8 mouse cellular contexts compared by ENCODE assay signal in genomic region chr7:130545893-130546292, GRCm38 (mm10). TPM values are rescaled to one million over a fixed set of nuclear protein-coding genes. Genes with fewer than 3 reads are reported as not detected.
DNase-seq lines count a peak whose midpoint lies in the region; ATAC-seq and TF ChIP-seq lines count a peak whose summit lies in the region.

No protein-coding gene starts in this region.

- H3K36me3 ChIP-seq in lung, embryonic 16.5 days (ENCODE audit: control insufficient read depth, insufficient read depth, low read length) = peaks cover 24% of the 10 kb centered on the region
- H3K36me3 ChIP-seq in limb, embryonic 12.5 days = peaks cover 46% of the 10 kb centered on the region
- peaks cover 25% of the 10 kb centered on the region for H3K36me3 ChIP-seq in small intestine, adult 2 months (ENCODE audit: control insufficient read depth, insufficient read depth, low read length)

- peaks cover 5% of the 10 kb centered on the region for H3K4me1 ChIP-seq in lung, embryonic 16.5 days (replicated peaks; ENCODE audit: control insufficient read depth, insufficient read depth, low read length)
- H3K4me1 ChIP-seq in embryonic fibroblast, embryonic 13.5 days (ENCODE audit: control insufficient read depth, insufficient read depth, low read length) = no peaks in the 10 kb centered on the region
- H3K4me1 ChIP-seq in limb, embryonic 12.5 days (replicated peaks) = peaks cover 15% of the 10 kb centered on the region
- peaks cover 2% of the 10 kb centered on the region; the same call in 1 of the 2 replicates for H3K4me1 ChIP-seq in small intestine, adult 2 months (ENCODE audit: control insufficient read depth, insufficient read depth, insufficient read length, low read length)

- H3K4me2 ChIP-seq in lung, embryonic 16.5 days (ENCODE audit: low read depth, low read length) = peak overlapping the region; percentile 64
- peak overlapping the region; percentile 75 for H3K4me2 ChIP-seq in limb, embryonic 12.5 days

- ATAC-seq in lung, embryonic 16.5 days (ENCODE audit: low read depth) = no peak
- no peak for ATAC-seq in limb, embryonic 12.5 days (ENCODE audit: insufficient number of reproducible peaks, insufficient read depth, low FRiP score, low TSS enrichment, low read depth)

- DNase-seq in lung, postnatal 4 days = no peak
- DNase-seq in urinary bladder, adult 2 months (ENCODE audit: low spot score) = no peak
- DNase-seq in layer of hippocampus, adult 9-11 months = no peak
- DNase-seq in thymus, postnatal 4 days = no peak

- no peaks in the 10 kb centered on the region for H3K9me3 ChIP-seq in lung, embryonic 16.5 days (ENCODE audit: control insufficient read depth, low read length)
- no peaks in the 10 kb centered on the region for H3K9me3 ChIP-seq in limb, embryonic 12.5 days

- H3K9ac ChIP-seq in lung, embryonic 16.5 days (ENCODE audit: low read length) = peak overlapping the region; percentile 98
- H3K9ac ChIP-seq in limb, embryonic 12.5 days (replicated peaks) = peak overlapping the region; percentile 94

- H3K27me3 ChIP-seq in lung, embryonic 16.5 days (ENCODE audit: control insufficient read depth, insufficient read depth, low read depth, low read length) = no peaks in the 10 kb centered on the region
- no peaks in the 10 kb centered on the region for H3K27me3 ChIP-seq in limb, embryonic 12.5 days
- no peaks in the 10 kb centered on the region for H3K27me3 ChIP-seq in small intestine, adult 2 months (ENCODE audit: control insufficient read depth, insufficient read depth, low read length)

- no peak for TF ChIP-seq POLR2A in embryonic fibroblast, embryonic 13.5 days (IDR thresholded peaks at IDR 0.05; ENCODE audit: low read depth, low read length)
- no peak for TF ChIP-seq POLR2A in small intestine, adult 2 months (IDR thresholded peaks at IDR 0.05; ENCODE audit: low read depth, low read length)

- WGBS in lung, embryonic 16.5 days = 39% methylated on average over 3 of the region's 3 CpGs
- 58% methylated on average over 3 of the region's 3 CpGs for WGBS in limb, embryonic 12.5 days
- WGBS in small intestine, adult 2 months = 12% methylated on average over 3 of the region's 3 CpGs

- H3K27ac ChIP-seq in lung, embryonic 16.5 days (ENCODE audit: low read length) = peak overlapping the region; percentile 99; the same call in 1 of the 2 replicates
- no peak overlapping the region for H3K27ac ChIP-seq in embryonic fibroblast, embryonic 13.5 days (ENCODE audit: insufficient read depth, low read length)
- no peak overlapping the region for H3K27ac ChIP-seq in limb, embryonic 12.5 days
- peak overlapping the region; percentile 99; the same call in 1 of the 2 replicates for H3K27ac ChIP-seq in small intestine, adult 2 months (ENCODE audit: insufficient read depth, low read depth, low read length)

- no peak for TF ChIP-seq CTCF in embryonic fibroblast, embryonic 13.5 days (IDR thresholded peaks at IDR 0.05; ENCODE audit: borderline replicate concordance, insufficient read depth, low read length)
- TF ChIP-seq CTCF in small intestine, adult 2 months (IDR thresholded peaks at IDR 0.05; ENCODE audit: extremely low read depth, insufficient read length, insufficient replicate concordance, low read depth, low read length) = no peak

- H3K4me3 ChIP-seq in lung, embryonic 16.5 days (ENCODE audit: low read length) = peak overlapping the region; percentile 93
- H3K4me3 ChIP-seq in embryonic fibroblast, embryonic 13.5 days (ENCODE audit: insufficient read depth, low read length) = peak overlapping the region; percentile 53
- H3K4me3 ChIP-seq in limb, embryonic 12.5 days (replicated peaks) = peak overlapping the region; percentile 87
- peak overlapping the region; percentile 95; the same call in 1 of the 2 replicates for H3K4me3 ChIP-seq in small intestine, adult 2 months (ENCODE audit: low read depth, low read length)

RNA-seq across cellular contexts. Expression of gene Ate1, which starts 25.7 kb away (rescaled TPM):
- polyA plus RNA-seq in lung, embryonic 16.5 days (2015; fragmentation: Nextera tagmentation; extraction: Ambion mirVana) = 64.7 and 67.1 TPM in 2 replicates
- polyA plus RNA-seq in embryonic fibroblast, embryonic 13.5 days (2011; ENCODE audit: insufficient read length, low read depth, missing spikeins) = 38.7 and 41.7 TPM in 2 replicates
- polyA plus RNA-seq in limb, embryonic 12.5 days (2016; fragmentation: Nextera tagmentation; extraction: Ambion mirVana) = 44.4 and 50.6 TPM in 2 replicates
- 2.8 and 3.3 TPM in 2 replicates for polyA plus RNA-seq in small intestine, adult 2 months (2012; rRNA removed)
- polyA plus RNA-seq in urinary bladder, adult 2 months (2012; rRNA removed) = 15.6 and 24.0 TPM in 2 replicates

RNA-seq across cellular contexts. Expression of gene Nsmce4a, which starts 27.0 kb away (rescaled TPM):
- polyA plus RNA-seq in lung, embryonic 16.5 days (2015; fragmentation: Nextera tagmentation; extraction: Ambion mirVana) = 131 and 141 TPM in 2 replicates
- 55.1 and 67.9 TPM in 2 replicates for polyA plus RNA-seq in embryonic fibroblast, embryonic 13.5 days (2011; ENCODE audit: insufficient read length, low read depth, missing spikeins)
- polyA plus RNA-seq in limb, embryonic 12.5 days (2016; fragmentation: Nextera tagmentation; extraction: Ambion mirVana) = 200 and 213 TPM in 2 replicates
- 39.9 and 62.9 TPM in 2 replicates for polyA plus RNA-seq in small intestine, adult 2 months (2012; rRNA removed)
- 61.5 and 65.4 TPM in 2 replicates for polyA plus RNA-seq in urinary bladder, adult 2 months (2012; rRNA removed)

RNA-seq across cellular contexts. Expression of gene Tacc2, which starts 31.3 kb away (rescaled TPM):
- 21.7 and 24.2 TPM in 2 replicates for polyA plus RNA-seq in lung, embryonic 16.5 days (2015; fragmentation: Nextera tagmentation; extraction: Ambion mirVana)
- 43.4 and 53.0 TPM in 2 replicates for polyA plus RNA-seq in embryonic fibroblast, embryonic 13.5 days (2011; ENCODE audit: insufficient read length, low read depth, missing spikeins)
- polyA plus RNA-seq in limb, embryonic 12.5 days (2016; fragmentation: Nextera tagmentation; extraction: Ambion mirVana) = 34.8 and 41.3 TPM in 2 replicates
- 25.9 and 57.5 TPM in 2 replicates for polyA plus RNA-seq in small intestine, adult 2 months (2012; rRNA removed)
- polyA plus RNA-seq in urinary bladder, adult 2 months (2012; rRNA removed) = 67.5 and 88.1 TPM in 2 replicates

Comparison
In these comparisons a context has a peak if more than half of its experiments do, and no peak if none do; other contexts are left out.
1. H3K27ac ChIP-seq: peak in lung, embryonic 16.5 days (single experiment) and small intestine, adult 2 months (single experiment); none in embryonic fibroblast, embryonic 13.5 days (single experiment) and limb, embryonic 12.5 days (single experiment).
2. Peak in every context shown above with its lines, with median percentiles within 50 percentile points of each other: H3K4me3 ChIP-seq.